Mouse (Mus musculus) hindbrain, embryonic 14.5 days (tissue): ENCODE measurements at regions not wholly inside any gene's neighbourhood (a gene's known extent, or its start where the extent isn't known, plus 50 kb on each side); places are given as distances from the start of the nearest gene placed in this dataset.

ENCODE experiments used
- ATAC-seq: fragments of 200-750 bp; cut with Nextera tagmentation; 2 replicates; pipeline ENCODE4 v1.8.0; 2017; ENCODE audit warnings: moderate number of reproducible peaks, mild to moderate bottlenecking, moderate TSS enrichment, moderate library complexity; ENCODE audit not compliant: low FRiP score
- DNase-seq: peaks from one replicate; pipeline ENCODE4 v3.0.0-alpha.2; 2015; ENCODE audit warnings: low spot score
- H3K27ac ChIP-seq: fragments of 300-500 bp; sonication (generic); 2 replicates; pipeline ENCODE4 v1.5.1; 2014; ENCODE audit warnings: mild to moderate bottlenecking, moderate library complexity
- H3K27me3 ChIP-seq: fragments of 300-500 bp; sonication (generic); 2 replicates; pipeline ENCODE4 v1.6.1; 2014; ENCODE audit warnings: mild to moderate bottlenecking, low read length, mixed read lengths; ENCODE audit not compliant: control insufficient read depth, insufficient read depth
- H3K36me3 ChIP-seq: fragments of 300-500 bp; sonication (generic); replicated peaks from 2 replicates; pipeline ENCODE4 v1.6.1; 2014; ENCODE audit not compliant: control insufficient read depth, insufficient read depth
- H3K4me1 ChIP-seq: fragments of 300-500 bp; sonication (generic); replicated peaks from 2 replicates; pipeline ENCODE4 v1.6.1; 2014; ENCODE audit warnings: antibody characterized with exemption, low read length, mixed read lengths; ENCODE audit not compliant: control insufficient read depth, insufficient read depth
- H3K4me2 ChIP-seq: fragments of 300-500 bp; sonication (generic); replicated peaks from 2 replicates; pipeline ENCODE4 v1.6.1; 2014; ENCODE audit warnings: mild to moderate bottlenecking, moderate library complexity
- H3K4me3 ChIP-seq: fragments of 300-500 bp; sonication (generic); replicated peaks from 2 replicates; pipeline ENCODE4 v1.5.1; 2014; ENCODE audit warnings: mild to moderate bottlenecking, low read length
- H3K9ac ChIP-seq: fragments of 300-500 bp; sonication (generic); 2 replicates; pipeline ENCODE4 v1.6.1; 2014
- H3K9me3 ChIP-seq: fragments of 300-500 bp; sonication (generic); 2 replicates; pipeline ENCODE4 v1.6.1; 2016; ENCODE audit warnings: low read length; ENCODE audit not compliant: control insufficient read depth
- WGBS: fragments of 180-500 bp; shearing (Covaris S2); extraction: QIAGEN DNeasy Blood & Tissue Kit; methylation state at CpG from one replicate; pipeline ENCODE4 v1.1.7; 2014; 5-methylcytosine and 5-hydroxymethylcytosine counted together

GRCm38 (mm10) chr13:38281712-38282111, 63.2 kb upstream of the Bmp6 start:
- no peaks in the 10 kb centered on the region for H3K27me3 ChIP-seq
- ATAC-seq (no peak), DNase-seq (no peak)
- H3K4me1 ChIP-seq, result no peaks in the 10 kb centered on the region
- no peak overlapping the region for H3K27ac ChIP-seq
- H3K9ac ChIP-seq, result no peak overlapping the region
- no peaks in the 10 kb centered on the region for H3K9me3 ChIP-seq
- H3K36me3 ChIP-seq, result no peaks in the 10 kb centered on the region
- no peak overlapping the region for H3K4me2 ChIP-seq
- H3K4me3 ChIP-seq, result no peak overlapping the region
- WGBS, result 95% methylated on average over 5 of the region's 5 CpGs

DNA sequence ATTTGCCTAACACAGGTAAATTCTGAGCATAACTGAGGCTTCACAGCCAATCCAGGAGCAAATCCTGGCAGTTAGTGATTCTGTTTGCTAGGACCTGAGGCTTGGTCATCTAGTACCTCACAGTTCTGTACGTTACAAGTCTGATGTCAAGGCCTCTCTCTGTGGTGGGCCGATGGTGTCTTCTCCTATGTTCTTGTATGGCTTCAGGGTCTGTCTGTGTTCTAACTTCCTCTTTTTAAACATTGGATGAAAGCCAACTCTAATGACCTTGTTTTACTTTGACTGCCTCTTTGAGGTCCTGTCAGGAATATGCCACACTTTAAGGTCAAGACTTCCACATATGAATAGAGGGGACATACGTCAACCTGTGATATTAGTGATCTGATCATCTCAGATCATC, 56.9 kb upstream of the Bmp6 start:
- Histone ChIP-seq H3K9ac (no peak overlapping the region), H3K4me3 (no peak overlapping the region), H3K9me3 (no peaks in the 10 kb centered on the region), H3K4me2 (no peak overlapping the region), H3K4me1 (no peaks in the 10 kb centered on the region; the same call in 1 of the 2 replicates), H3K27ac (no peak overlapping the region), H3K36me3 (no peaks in the 10 kb centered on the region), H3K27me3 (no peaks in the 10 kb centered on the region)
- ATAC-seq (no peak), DNase-seq (no peak)
- 94% methylated on average over 3 of the region's 3 CpGs for WGBS

- ATAC-seq (no peak), DNase-seq (no peak)
- Histone ChIP-seq H3K4me3 (no peak overlapping the region), H3K27me3 (no peaks in the 10 kb centered on the region), H3K9ac (no peak overlapping the region), H3K36me3 (no peaks in the 10 kb centered on the region), H3K9me3 (no peaks in the 10 kb centered on the region), H3K4me1 (no peaks in the 10 kb centered on the region; the same call in 1 of the 2 replicates), H3K4me2 (no peak overlapping the region), H3K27ac (no peak overlapping the region)
- whole genome bisulfite sequencing, result 86% methylated on average over 14 of the region's 14 CpGs
These were observed 56.1 kb upstream of the Bmp6 start for GRCm38 (mm10) chr13:38288572-38289440.

- Histone ChIP-seq H3K27me3 (no peaks in the 10 kb centered on the region), H3K4me1 (no peaks in the 10 kb centered on the region; the same call in 1 of the 2 replicates), H3K27ac (no peak overlapping the region), H3K9ac (no peak overlapping the region), H3K4me3 (no peak overlapping the region), H3K9me3 (no peaks in the 10 kb centered on the region), H3K4me2 (peak overlapping the region; percentile 41), H3K36me3 (no peaks in the 10 kb centered on the region)
- ATAC-seq (no peak), DNase-seq (no peak)
- WGBS, result 22% methylated on average over 15 of the region's 21 CpGs
These were observed 54.5 kb upstream of the Bmp6 start for GRCm38 (mm10) chr13:38290287-38290941.

DNA sequence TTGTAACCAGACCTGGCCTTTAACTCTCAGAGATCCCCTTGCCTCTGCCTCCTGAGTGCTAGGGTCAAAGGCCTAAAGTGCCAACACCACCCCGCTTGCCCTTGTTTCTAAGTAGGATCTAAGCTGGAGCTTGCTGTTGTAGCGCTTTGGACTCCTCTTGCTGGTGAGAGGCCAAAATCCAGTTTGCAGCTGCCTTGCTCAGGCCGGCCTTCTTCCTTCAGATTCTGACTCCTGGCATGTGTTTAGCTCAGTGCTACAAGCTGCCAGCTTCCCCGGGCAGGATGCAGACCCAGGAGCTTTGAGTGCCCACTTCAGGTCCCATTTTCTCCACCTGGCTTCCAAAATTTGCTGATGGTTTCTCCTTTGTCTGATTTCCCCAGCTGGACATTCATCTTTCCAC, 53.4 kb upstream of the Bmp6 start:
- no peaks in the 10 kb centered on the region; the same call in 1 of the 2 replicates for H3K4me1 ChIP-seq
- H3K4me2 ChIP-seq, result no peak overlapping the region
- H3K27ac ChIP-seq, result no peak overlapping the region
- no peaks in the 10 kb centered on the region for H3K27me3 ChIP-seq
- no peaks in the 10 kb centered on the region for H3K36me3 ChIP-seq
- ATAC-seq, result no peak
- DNase-seq, result no peak
- H3K9me3 ChIP-seq, result no peaks in the 10 kb centered on the region
- 84% methylated on average over 4 of the region's 4 CpGs for WGBS
- no peak overlapping the region for H3K9ac ChIP-seq
- no peak overlapping the region for H3K4me3 ChIP-seq
